In genomic region chr8:121673917-121674316, GRCm38 (mm10) we compare ENCODE assay signal across 9 mouse cellular contexts. TPM values are rescaled to one million over a fixed set of nuclear protein-coding genes. Genes with fewer than 3 reads are reported as not detected.
DNase-seq lines count a peak whose midpoint lies in the region; ATAC-seq and TF ChIP-seq lines count a peak whose summit lies in the region.
"Had no signal": no experiment of that assay in that cellular context is flagged by ENCODE, and none has a peak within 500 bp of the region (broad histone marks: within the 10 kb centered on the region; RNA-seq: fewer than 3 reads in every experiment).

No protein-coding gene starts in this region.

- H3K4me1 ChIP-seq in forebrain, embryonic 11.5 days (replicated peaks; ENCODE audit: control insufficient read depth, insufficient read depth, low read length): peaks cover 2% of the 10 kb centered on the region; the same call in 1 of the 2 replicates
- peaks cover 6% of the 10 kb centered on the region for H3K4me1 ChIP-seq in forebrain, embryonic 10.5 days
- H3K4me1 ChIP-seq in lung, embryonic 14.5 days (ENCODE audit: insufficient read depth): peaks cover 3% of the 10 kb centered on the region; the same call in 1 of the 2 replicates
- no peaks in the 10 kb centered on the region for H3K4me1 ChIP-seq in intestine, postnatal 0 days (replicated peaks; ENCODE audit: control insufficient read depth, insufficient read depth, low read length)
- H3K4me1 ChIP-seq in stomach, embryonic 16.5 days (ENCODE audit: control insufficient read depth, insufficient read depth, low read length): peaks cover 6% of the 10 kb centered on the region

- no peaks in the 10 kb centered on the region for H3K9me3 ChIP-seq in forebrain, embryonic 11.5 days (ENCODE audit: control insufficient read depth, low read length)
- no peaks in the 10 kb centered on the region for H3K9me3 ChIP-seq in forebrain, embryonic 10.5 days
- no peaks in the 10 kb centered on the region for H3K9me3 ChIP-seq in lung, embryonic 14.5 days (ENCODE audit: low read depth, low read length)
- no peaks in the 10 kb centered on the region for H3K9me3 ChIP-seq in intestine, postnatal 0 days (ENCODE audit: control insufficient read depth)
- H3K9me3 ChIP-seq in stomach, embryonic 16.5 days (replicated peaks; ENCODE audit: control insufficient read depth, low read length): no peaks in the 10 kb centered on the region
- H3K9me3 ChIP-seq: limb, embryonic 15.5 days had no signal

- no peak for DNase-seq in forebrain, embryonic 11.5 days (ENCODE audit: low spot score)
- DNase-seq in forebrain, embryonic 10.5 days (ENCODE audit: extremely low spot score, low spot score): no peak
- peak; percentile 46 for DNase-seq in lung, embryonic 14.5 days
- no peak for DNase-seq in lung, adult 18-20 months
- DNase-seq in embryo, embryonic 10 days (ENCODE audit: low spot score): no peak
- DNase-seq in urinary bladder, postnatal 36 days (ENCODE audit: low spot score in 2 of 2): no peak

- 0 out of 2 replicates have a peak, but pooled peaks have one; percentile 39 for ATAC-seq in forebrain, embryonic 11.5 days (replicated peaks; ENCODE audit: low FRiP score)
- peak; percentile 60 for ATAC-seq in lung, embryonic 14.5 days (ENCODE audit: insufficient read depth)
- peak; percentile 38; the same call in 1 of the 2 replicates for ATAC-seq in intestine, postnatal 0 days
- ATAC-seq in stomach, embryonic 16.5 days (ENCODE audit: insufficient read depth, low FRiP score): peak; percentile 16; the same call in 1 of the 2 replicates

- H3K27ac ChIP-seq in forebrain, embryonic 11.5 days (ENCODE audit: low read depth, low read length): no peak overlapping the region
- no peak overlapping the region for H3K27ac ChIP-seq in forebrain, embryonic 10.5 days
- no peak overlapping the region for H3K27ac ChIP-seq in lung, embryonic 14.5 days (ENCODE audit: low read depth)
- no peak overlapping the region for H3K27ac ChIP-seq in intestine, postnatal 0 days (ENCODE audit: low read depth, low read length)
- no peak overlapping the region for H3K27ac ChIP-seq in stomach, embryonic 16.5 days (ENCODE audit: low read length)
- H3K27ac ChIP-seq: limb, embryonic 15.5 days had no signal

- no peaks in the 10 kb centered on the region for H3K36me3 ChIP-seq in forebrain, embryonic 11.5 days (ENCODE audit: control insufficient read depth, insufficient read depth, low read length)
- H3K36me3 ChIP-seq in forebrain, embryonic 10.5 days (replicated peaks): no peaks in the 10 kb centered on the region
- no peaks in the 10 kb centered on the region for H3K36me3 ChIP-seq in lung, embryonic 14.5 days (ENCODE audit: insufficient read depth)
- H3K36me3 ChIP-seq in intestine, postnatal 0 days (ENCODE audit: control insufficient read depth, insufficient read depth): no peaks in the 10 kb centered on the region
- H3K36me3 ChIP-seq in stomach, embryonic 16.5 days (ENCODE audit: control insufficient read depth, insufficient read depth, low read length): no peaks in the 10 kb centered on the region
- H3K36me3 ChIP-seq: limb, embryonic 15.5 days had no signal

- no peak overlapping the region for H3K9ac ChIP-seq in forebrain, embryonic 11.5 days (ENCODE audit: low read length)
- H3K9ac ChIP-seq in lung, embryonic 14.5 days: no peak overlapping the region
- H3K9ac ChIP-seq in intestine, postnatal 0 days (ENCODE audit: low read depth, low read length): no peak overlapping the region
- no peak overlapping the region for H3K9ac ChIP-seq in stomach, embryonic 16.5 days (ENCODE audit: low read length)
- H3K9ac ChIP-seq: limb, embryonic 15.5 days had no signal

- 80% methylated on average over 5 of the region's 5 CpGs for WGBS in forebrain, embryonic 11.5 days
- WGBS in forebrain, embryonic 10.5 days: 81% methylated on average over 5 of the region's 5 CpGs
- 65% methylated on average over 5 of the region's 5 CpGs for WGBS in lung, embryonic 14.5 days
- WGBS in intestine, postnatal 0 days: 73% methylated on average over 5 of the region's 5 CpGs
- WGBS in stomach, embryonic 16.5 days: 67% methylated on average over 5 of the region's 5 CpGs

- H3K4me3 ChIP-seq in forebrain, embryonic 11.5 days (ENCODE audit: low read depth, low read length): no peak overlapping the region
- no peak overlapping the region for H3K4me3 ChIP-seq in forebrain, embryonic 10.5 days
- no peak overlapping the region for H3K4me3 ChIP-seq in lung, embryonic 14.5 days (ENCODE audit: low read depth, low read length)
- no peak overlapping the region for H3K4me3 ChIP-seq in intestine, postnatal 0 days (ENCODE audit: low read depth, low read length)
- H3K4me3 ChIP-seq in stomach, embryonic 16.5 days (replicated peaks; ENCODE audit: low read length): no peak overlapping the region
- H3K4me3 ChIP-seq: limb, embryonic 15.5 days had no signal

- TF ChIP-seq CTCF in lung, embryonic 14.5 days (IDR thresholded peaks at IDR 0.05; ENCODE audit: low read depth): no peak
- TF ChIP-seq CTCF in intestine, postnatal 0 days (IDR thresholded peaks at IDR 0.05; ENCODE audit: low read depth): no peak

- H3K4me2 ChIP-seq in forebrain, embryonic 11.5 days (ENCODE audit: low read depth, low read length, severe bottlenecking): no peak overlapping the region
- H3K4me2 ChIP-seq in lung, embryonic 14.5 days: no peak overlapping the region
- H3K4me2 ChIP-seq in intestine, postnatal 0 days (replicated peaks; ENCODE audit: low read depth): no peak overlapping the region
- no peak overlapping the region for H3K4me2 ChIP-seq in stomach, embryonic 16.5 days (ENCODE audit: low read depth, low read length)
- H3K4me2 ChIP-seq: limb, embryonic 15.5 days had no signal

- peaks cover 2% of the 10 kb centered on the region; the same call in 1 of the 2 replicates for H3K27me3 ChIP-seq in forebrain, embryonic 11.5 days (ENCODE audit: control insufficient read depth, insufficient read depth, low read length)
- no peaks in the 10 kb centered on the region for H3K27me3 ChIP-seq in forebrain, embryonic 10.5 days (ENCODE audit: poor library complexity, severe bottlenecking)
- H3K27me3 ChIP-seq in lung, embryonic 14.5 days (ENCODE audit: insufficient read depth, low read length): no peaks in the 10 kb centered on the region
- H3K27me3 ChIP-seq in intestine, postnatal 0 days (replicated peaks; ENCODE audit: control insufficient read depth, insufficient read depth, low read length): no peaks in the 10 kb centered on the region
- no peaks in the 10 kb centered on the region for H3K27me3 ChIP-seq in stomach, embryonic 16.5 days (ENCODE audit: control insufficient read depth, insufficient read depth, low read length)
- H3K27me3 ChIP-seq: limb, embryonic 15.5 days had no signal

RNA-seq across cellular contexts. Expression of gene Zcchc14, which starts 21.2 kb away (rescaled TPM):
- polyA plus RNA-seq in forebrain, embryonic 11.5 days (2014; fragmentation: Nextera tagmentation; extraction: Ambion mirVana): 27.1 and 27.4 TPM in 2 replicates
- polyA plus RNA-seq in forebrain, embryonic 10.5 days (2016; fragmentation: Nextera tagmentation; extraction: Ambion mirVana): 16.4 and 16.9 TPM in 2 replicates
- 23.0 and 25.0 TPM in 2 replicates for polyA plus RNA-seq in lung, embryonic 14.5 days (2014; fragmentation: Nextera tagmentation; extraction: Ambion mirVana)
- 6.9 and 8.3 TPM in 2 replicates for polyA plus RNA-seq in intestine, postnatal 0 days (2015; fragmentation: Nextera tagmentation; extraction: Ambion mirVana)
- polyA plus RNA-seq in stomach, embryonic 16.5 days (2015; fragmentation: Nextera tagmentation; extraction: Ambion mirVana): 13.2 and 13.3 TPM in 2 replicates

RNA-seq across cellular contexts. Expression of gene Jph3, which starts 55.5 kb away (rescaled TPM):
- polyA plus RNA-seq in forebrain, embryonic 11.5 days (2014; fragmentation: Nextera tagmentation; extraction: Ambion mirVana): 8.9 and 9.4 TPM in 2 replicates
- polyA plus RNA-seq in forebrain, embryonic 10.5 days (2016; fragmentation: Nextera tagmentation; extraction: Ambion mirVana): 5.6 and 7.7 TPM in 2 replicates
- 0.22 and 0.42 TPM in 2 replicates for polyA plus RNA-seq in lung, embryonic 14.5 days (2014; fragmentation: Nextera tagmentation; extraction: Ambion mirVana)
- 2.8 and 3.0 TPM in 2 replicates for polyA plus RNA-seq in intestine, postnatal 0 days (2015; fragmentation: Nextera tagmentation; extraction: Ambion mirVana)
- polyA plus RNA-seq in stomach, embryonic 16.5 days (2015; fragmentation: Nextera tagmentation; extraction: Ambion mirVana): 2.0 and 2.7 TPM in 2 replicates
